Mouse (Mus musculus) liver, embryonic 14.5 days (tissue): ENCODE results near the gene Stat5b.

Experiments
- CTCF ChIP-seq: IDR thresholded peaks from 2 replicates; pipeline ENCODE4 v1.5.1; 2016; ENCODE audit warnings: antibody characterized with exemption, low read depth, control low read depth
- EP300 ChIP-seq: IDR thresholded peaks from 2 replicates; pipeline ENCODE4 v1.6.1; 2016; ENCODE audit warnings: antibody characterized with exemption, low read depth

GRCm38 (mm10) chr11:100826161-100826866, 24.2 kb downstream of the Stat5b start:
- TF ChIP-seq CTCF (no peak), EP300 (no peak)
